Mouse (Mus musculus) liver, embryonic 11.5 days (tissue): ENCODE measurements around the gene Pex11g. TPM values are rescaled to one million over a fixed set of nuclear protein-coding genes. Genes with fewer than 3 reads are reported as not detected.
A peak's percentile ranks its signal among the peaks of the same experiment; 100 is the strongest.

Experiments
- ATAC-seq: fragments of 200-750 bp; cut with Nextera tagmentation; replicated peaks from 2 replicates; pipeline ENCODE4 v1.8.0; 2017; ENCODE audit warnings: moderate number of reproducible peaks, mild to moderate bottlenecking, moderate TSS enrichment, moderate library complexity; ENCODE audit not compliant: low FRiP score
- DNase-seq: peaks from one replicate; pipeline ENCODE4 v3.0.0-alpha.2; 2017; ENCODE audit warnings: low spot score
- H3K27ac ChIP-seq: fragments of 300-500 bp; sonication (generic); 2 replicates; pipeline ENCODE4 v1.5.1; 2014; ENCODE audit warnings: mild to moderate bottlenecking, low read depth, low read length, control low read depth
- H3K27me3 ChIP-seq: fragments of 300-500 bp; sonication (generic); replicated peaks from 2 replicates; pipeline ENCODE4 v1.6.1; 2014; ENCODE audit warnings: low read length, mixed read lengths; ENCODE audit not compliant: control insufficient read depth, insufficient read depth
- H3K36me3 ChIP-seq: fragments of 300-500 bp; sonication (generic); 2 replicates; pipeline ENCODE4 v1.6.1; 2014; ENCODE audit warnings: mild to moderate bottlenecking, low read length, moderate library complexity, mixed read lengths; ENCODE audit not compliant: control insufficient read depth, insufficient read depth
- H3K4me1 ChIP-seq: fragments of 300-500 bp; sonication (generic); replicated peaks from 2 replicates; pipeline ENCODE4 v1.6.1; 2014; ENCODE audit warnings: low read length, mixed read lengths; ENCODE audit not compliant: control insufficient read depth, insufficient read depth
- H3K4me2 ChIP-seq: fragments of 300-500 bp; sonication (generic); 2 replicates; pipeline ENCODE4 v1.6.1; 2014; ENCODE audit warnings: mild to moderate bottlenecking, control low read depth, moderate library complexity
- H3K4me3 ChIP-seq: fragments of 300-500 bp; sonication (generic); 2 replicates; pipeline ENCODE4 v1.5.1; 2014; ENCODE audit warnings: low read depth, low read length, control low read depth
- H3K9ac ChIP-seq: fragments of 300-500 bp; sonication (generic); 2 replicates; pipeline ENCODE4 v1.6.1; 2014; ENCODE audit warnings: low read depth, low read length, control low read depth
- H3K9me3 ChIP-seq: fragments of 300-500 bp; sonication (generic); 2 replicates; pipeline ENCODE4 v1.6.1; 2016; ENCODE audit warnings: low read length, inconsistent platforms, mixed read lengths; ENCODE audit not compliant: control insufficient read depth
- WGBS: fragments of 180-500 bp; shearing (Covaris S2); extraction: QIAGEN DNeasy Blood & Tissue Kit; methylation state at CpG from one replicate; pipeline ENCODE4 v1.1.7; 2014; 5-methylcytosine and 5-hydroxymethylcytosine counted together
- polyA plus RNA-seq: library from polyadenylated mRNA; unstranded; fragments of >200 nt; fragmentation: Nextera tagmentation; extraction: Ambion mirVana; gene quantifications from 2 replicates; pipeline ENCODE4 v1.2.1, GENCODE M21; 2014

The Pex11g gene
- polyA plus RNA-seq, 1 experiment from 2014 or later = 3.4 TPM

DNA sequence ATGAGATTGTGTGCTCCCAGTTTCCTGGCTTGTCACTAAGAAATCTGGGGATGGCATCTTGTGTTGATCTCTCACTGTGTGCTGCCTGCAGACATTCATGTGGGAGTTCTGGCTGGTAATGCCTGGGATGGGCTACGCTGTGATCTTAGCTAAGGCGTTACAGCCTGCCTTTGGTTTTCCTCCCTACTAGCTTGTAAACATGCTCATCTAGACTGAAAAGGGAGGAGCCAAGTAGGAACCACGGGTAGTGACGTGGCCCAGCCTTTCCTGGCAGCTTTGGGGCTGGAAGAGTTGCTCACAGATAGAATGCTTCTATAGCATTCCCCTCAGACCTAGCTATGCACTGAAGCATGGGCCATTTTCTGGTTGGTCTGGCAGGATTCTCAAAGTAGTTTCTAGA is 34.7 kb upstream of the Pex11g start:
- Histone ChIP-seq H3K4me3 (no peak overlapping the region), H3K27me3 (no peaks in the 10 kb centered on the region), H3K9ac (no peak overlapping the region), H3K36me3 (peaks cover 7% of the 10 kb centered on the region), H3K4me2 (no peak overlapping the region), H3K9me3 (no peaks in the 10 kb centered on the region), H3K4me1 (peaks cover 3% of the 10 kb centered on the region), H3K27ac (no peak overlapping the region)
- ATAC-seq = no peak
- 67% methylated on average over 4 of the region's 4 CpGs for WGBS
- DNase-seq = no peak

DNA sequence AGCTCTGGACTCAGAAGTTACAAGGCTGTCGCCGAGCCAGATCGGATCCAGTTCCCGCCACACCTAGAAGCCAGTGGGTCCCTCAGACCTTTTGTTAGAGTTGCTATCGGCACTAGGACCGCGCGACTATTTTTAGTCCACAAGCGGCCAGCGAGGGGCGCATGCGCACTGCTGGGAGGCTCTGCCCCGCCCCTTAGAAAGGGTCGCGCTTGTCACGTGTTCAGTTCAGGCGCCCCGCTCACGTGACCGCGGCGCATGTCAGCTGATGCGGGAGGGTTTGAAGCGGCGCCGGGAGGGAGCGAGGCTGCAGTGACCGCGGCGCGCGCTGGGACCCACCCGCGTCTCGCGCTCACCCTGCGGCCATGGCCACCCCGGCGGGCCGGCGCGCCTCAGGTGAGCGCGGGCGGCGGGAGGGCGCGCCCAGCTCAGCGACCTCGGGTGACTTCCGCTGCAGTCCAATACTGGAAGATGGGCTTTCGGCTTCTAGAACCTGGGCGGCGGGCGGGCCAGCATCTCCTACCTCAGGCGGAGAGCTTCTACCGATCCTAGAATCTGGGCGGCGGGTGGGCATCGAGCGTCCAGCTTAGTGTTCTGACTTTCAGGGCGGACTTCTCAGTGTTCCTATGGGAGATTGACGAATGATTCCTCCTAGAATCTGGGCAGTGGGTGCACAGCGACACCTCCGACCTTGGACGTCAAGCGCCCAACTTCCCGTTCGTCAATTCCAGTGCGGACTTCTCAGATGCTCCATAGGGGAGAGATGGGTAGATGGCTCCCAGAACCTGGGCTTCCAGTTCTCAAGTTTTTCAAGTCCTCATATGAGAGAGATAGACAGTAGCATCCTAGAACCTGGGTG is 33.0 kb upstream of the Pex11g start, which contains the start of gene Mcoln1:
TSS of gene Mcoln1 (plus strand) at position 223 of the 856 bp plus-strand sequence.
- DNase-seq (peak; percentile 97), ATAC-seq (peak; percentile 89)
- Histone ChIP-seq H3K9me3 (peaks cover 2% of the 10 kb centered on the region; the same call in 1 of the 2 replicates), H3K9ac (peak within 1 kb of the TSS; percentile 85), H3K4me1 (peaks cover 3% of the 10 kb centered on the region), H3K4me3 (peak within 1 kb of the TSS; percentile 73), H3K27ac (peak within 1 kb of the TSS; percentile 95), H3K27me3 (no peaks in the 10 kb centered on the region), H3K36me3 (peaks cover 11% of the 10 kb centered on the region), H3K4me2 (peak within 1 kb of the TSS; percentile 93)
- under 1% methylated on average over 70 of the region's 70 CpGs for WGBS

DNA sequence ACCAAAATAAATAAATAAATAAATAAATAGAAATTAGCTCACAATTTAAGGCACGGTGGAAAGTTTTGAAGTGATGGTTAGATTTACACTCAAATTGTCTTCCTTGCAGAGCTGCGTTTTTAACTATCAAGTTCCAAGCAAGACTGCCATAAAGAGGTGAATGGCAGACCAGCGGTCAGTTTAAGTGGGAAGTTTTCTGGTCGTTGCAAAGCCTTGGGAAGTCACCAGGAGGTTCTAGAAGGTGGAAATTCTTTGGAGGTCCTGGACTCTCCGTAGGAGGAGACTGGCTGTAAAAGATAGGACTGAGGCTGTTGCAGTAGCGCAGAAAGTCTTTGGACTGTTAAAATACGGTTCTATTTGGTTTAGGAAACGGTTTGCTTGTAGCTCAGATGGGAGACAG is 32.3 kb upstream of the Pex11g start:
- Histone ChIP-seq H3K4me1 (peaks cover 4% of the 10 kb centered on the region), H3K9ac (peak overlapping the region; percentile 85), H3K4me2 (peak overlapping the region; percentile 93), H3K9me3 (peaks cover 2% of the 10 kb centered on the region; the same call in 1 of the 2 replicates), H3K36me3 (peaks cover 13% of the 10 kb centered on the region), H3K27me3 (no peaks in the 10 kb centered on the region), H3K4me3 (peak overlapping the region; percentile 73), H3K27ac (peak overlapping the region; percentile 95)
- 5% methylated on average over 8 of the region's 8 CpGs for WGBS
- ATAC-seq (no peak; the same call in 1 of the 2 replicates), DNase-seq (no peak)

DNA sequence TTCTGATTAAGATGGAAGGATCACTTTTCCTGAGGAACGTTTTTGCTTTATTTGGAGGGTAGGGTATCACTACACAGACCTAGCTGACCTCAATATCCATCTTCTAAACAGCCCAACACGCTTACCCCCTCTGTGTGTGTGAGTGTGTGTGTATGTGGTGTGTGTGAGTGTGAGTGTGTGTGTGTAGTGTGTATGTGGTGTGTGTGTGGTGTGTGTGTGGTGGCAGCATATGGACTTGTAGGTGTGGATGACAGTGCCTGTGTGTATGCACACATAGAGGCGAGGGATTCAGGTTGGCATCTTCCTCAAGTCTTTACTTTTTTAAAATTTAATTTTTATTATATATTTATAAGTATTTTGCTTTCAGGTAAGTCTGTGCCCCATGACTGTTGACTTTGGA is 31.1 kb upstream of the Pex11g start:
- H3K4me1 ChIP-seq = peaks cover 15% of the 10 kb centered on the region
- H3K4me2 ChIP-seq = no peak overlapping the region
- ATAC-seq (no peak), DNase-seq (no peak)
- H3K4me3 ChIP-seq = no peak overlapping the region
- H3K9me3 ChIP-seq = peaks cover 2% of the 10 kb centered on the region; the same call in 1 of the 2 replicates
- 91% methylated on average over 3 of the region's 3 CpGs for WGBS
- peaks cover 13% of the 10 kb centered on the region for H3K36me3 ChIP-seq
- no peaks in the 10 kb centered on the region for H3K27me3 ChIP-seq
- H3K9ac ChIP-seq = no peak overlapping the region
- H3K27ac ChIP-seq = no peak overlapping the region

DNA sequence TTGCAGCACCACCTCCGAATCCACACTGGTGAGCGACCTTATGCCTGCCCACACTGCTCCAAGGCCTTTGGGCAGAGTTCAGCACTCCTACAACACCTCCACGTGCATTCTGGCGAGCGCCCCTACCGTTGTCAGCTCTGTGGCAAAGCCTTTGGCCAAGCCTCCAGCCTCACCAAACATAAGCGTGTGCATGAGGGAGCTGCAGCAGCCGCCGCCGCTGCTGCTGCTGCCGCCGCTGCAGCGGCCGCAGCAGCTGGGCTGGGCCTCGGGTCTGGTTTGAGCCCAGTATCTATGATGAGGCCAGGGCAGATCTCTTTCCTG is 28.9 kb upstream of the Pex11g start:
- Histone ChIP-seq H3K4me3 (no peak overlapping the region), H3K9ac (no peak overlapping the region), H3K36me3 (peaks cover 13% of the 10 kb centered on the region), H3K27me3 (no peaks in the 10 kb centered on the region), H3K4me2 (no peak overlapping the region), H3K27ac (no peak overlapping the region), H3K4me1 (peaks cover 16% of the 10 kb centered on the region), H3K9me3 (peaks cover 2% of the 10 kb centered on the region; the same call in 1 of the 2 replicates)
- ATAC-seq (no peak), DNase-seq (no peak)
- 87% methylated on average over 15 of the region's 15 CpGs for WGBS

DNA sequence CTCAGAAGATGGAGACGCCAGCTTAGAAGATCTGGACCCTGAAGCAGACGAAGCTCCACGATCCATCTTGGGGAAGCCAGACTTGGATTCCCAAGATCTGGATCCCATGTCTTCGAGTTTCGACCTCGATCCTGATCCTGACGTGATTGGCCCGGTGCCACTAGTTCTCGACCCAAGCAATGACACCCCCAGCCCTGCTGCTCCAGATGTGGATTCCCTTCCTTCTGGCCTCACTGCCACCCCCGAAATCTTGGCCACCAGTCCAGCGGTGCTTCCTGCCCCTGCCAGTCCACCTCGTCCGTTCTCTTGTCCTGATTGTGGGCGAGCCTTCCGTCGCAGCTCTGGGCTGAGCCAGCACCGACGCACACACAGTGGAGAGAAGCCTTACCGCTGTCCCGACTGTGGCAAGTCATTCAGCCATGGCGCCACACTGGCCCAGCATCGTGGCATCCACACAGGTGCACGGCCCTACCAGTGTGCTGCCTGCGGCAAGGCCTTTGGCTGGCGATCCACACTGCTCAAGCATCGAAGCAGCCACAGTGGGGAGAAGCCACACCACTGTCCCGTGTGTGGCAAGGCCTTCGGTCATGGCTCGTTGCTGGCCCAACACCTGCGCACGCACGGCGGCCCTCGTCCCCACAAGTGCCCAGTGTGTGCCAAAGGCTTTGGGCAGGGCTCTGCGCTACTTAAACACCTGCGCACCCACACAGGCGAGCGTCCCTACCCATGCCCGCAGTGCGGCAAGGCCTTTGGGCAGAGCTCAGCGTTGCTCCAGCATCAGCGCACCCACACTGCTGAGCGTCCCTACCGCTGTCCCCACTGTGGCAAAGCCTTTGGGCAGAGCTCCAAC is 28.3 kb upstream of the Pex11g start:
- no peak overlapping the region for H3K4me2 ChIP-seq
- no peak overlapping the region for H3K27ac ChIP-seq
- H3K27me3 ChIP-seq = no peaks in the 10 kb centered on the region
- DNase-seq = no peak
- peaks cover 13% of the 10 kb centered on the region for H3K36me3 ChIP-seq
- ATAC-seq = no peak
- H3K4me3 ChIP-seq = no peak overlapping the region
- no peak overlapping the region for H3K9ac ChIP-seq
- H3K4me1 ChIP-seq = peaks cover 13% of the 10 kb centered on the region
- WGBS = 93% methylated on average over 44 of the region's 44 CpGs
- peaks cover 2% of the 10 kb centered on the region; the same call in 1 of the 2 replicates for H3K9me3 ChIP-seq

DNA sequence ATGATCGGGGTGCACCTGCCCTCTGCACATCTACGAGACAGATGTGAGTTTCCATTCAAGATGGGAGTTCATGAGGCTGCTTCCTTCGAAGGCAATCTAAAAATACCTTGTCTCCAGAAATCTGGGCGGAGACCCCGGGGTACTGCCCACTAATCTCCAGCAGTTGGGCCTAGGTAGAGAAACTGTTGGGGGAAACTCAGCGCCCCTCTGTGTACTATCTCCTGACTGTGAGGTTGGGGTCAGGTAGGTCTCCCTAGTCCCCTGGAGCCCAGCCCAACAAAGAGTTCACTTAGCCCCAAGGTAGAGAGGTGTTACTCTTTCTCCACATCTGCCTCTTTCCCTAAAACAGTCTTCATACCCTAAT is 26.3 kb upstream of the Pex11g start:
- H3K27ac ChIP-seq = no peak overlapping the region
- 28% methylated on average over 6 of the region's 6 CpGs for WGBS
- peaks cover 13% of the 10 kb centered on the region for H3K4me1 ChIP-seq
- H3K4me3 ChIP-seq = peak overlapping the region; percentile 86
- peak overlapping the region; percentile 88 for H3K4me2 ChIP-seq
- H3K36me3 ChIP-seq = peaks cover 13% of the 10 kb centered on the region
- peaks cover 2% of the 10 kb centered on the region; the same call in 1 of the 2 replicates for H3K9me3 ChIP-seq
- ATAC-seq (no peak), DNase-seq (no peak)
- H3K27me3 ChIP-seq = no peaks in the 10 kb centered on the region
- H3K9ac ChIP-seq = peak overlapping the region; percentile 95

DNA sequence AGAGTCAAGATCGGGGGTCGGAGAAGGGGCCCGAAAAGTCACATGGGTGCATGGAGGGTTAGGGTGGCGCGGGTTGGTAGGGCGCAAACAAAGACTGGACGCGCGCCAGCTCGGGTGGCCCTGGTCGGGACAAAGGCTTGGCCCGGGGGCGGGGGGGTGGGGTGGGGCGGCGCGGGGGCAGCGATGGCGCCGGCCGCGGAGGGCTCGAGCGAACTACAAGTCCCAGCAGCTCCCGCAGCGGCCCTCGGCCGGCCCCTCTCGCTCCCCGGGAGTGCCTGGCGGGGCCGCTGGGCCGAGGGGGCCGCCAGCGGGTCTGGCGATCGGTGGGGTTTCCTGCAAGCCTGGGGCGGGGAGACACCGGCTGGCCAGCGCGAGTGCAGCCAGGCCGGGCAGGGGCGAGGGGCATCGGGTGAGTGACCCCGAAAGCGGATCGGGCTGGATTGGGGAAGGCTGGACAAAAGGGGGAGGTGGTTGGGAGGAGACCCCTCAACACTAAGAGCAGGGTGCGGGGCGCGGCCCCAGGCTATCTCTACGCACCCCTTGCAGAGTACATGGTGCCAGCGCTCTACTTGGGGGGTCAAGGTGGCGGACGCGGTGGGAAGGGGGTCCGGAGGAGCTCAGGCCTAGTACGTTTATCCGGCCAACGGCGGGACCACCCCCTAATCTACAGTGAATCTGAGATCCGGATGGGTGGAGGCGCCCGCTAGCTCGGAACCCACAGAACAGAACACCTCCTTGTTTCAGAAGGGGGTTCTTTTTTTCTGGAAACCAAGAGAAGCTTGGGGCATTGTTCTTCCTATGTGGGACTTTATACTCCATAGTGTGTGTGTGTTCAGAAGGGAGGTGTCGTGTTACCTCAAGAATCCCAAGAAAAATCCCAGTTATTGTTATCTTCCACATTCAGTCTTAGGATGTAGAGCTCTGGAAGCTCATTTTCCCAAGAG is 25.7 kb upstream of the Pex11g start, which contains the start of gene Zfp358:
TSS of gene Zfp358 (plus strand) at position 238 of the 944 bp plus-strand sequence.
- Histone ChIP-seq H3K4me2 (peak within 1 kb of the TSS; percentile 88), H3K9ac (peak within 1 kb of the TSS; percentile 95), H3K27ac (peak within 1 kb of the TSS; percentile 43; the same call in 1 of the 2 replicates), H3K36me3 (peaks cover 13% of the 10 kb centered on the region), H3K9me3 (peaks cover 2% of the 10 kb centered on the region; the same call in 1 of the 2 replicates), H3K27me3 (no peaks in the 10 kb centered on the region), H3K4me1 (peaks cover 13% of the 10 kb centered on the region), H3K4me3 (peak within 1 kb of the TSS; percentile 86)
- peak; percentile 88 for ATAC-seq
- WGBS = under 1% methylated on average over 58 of the region's 64 CpGs
- DNase-seq = peak; percentile 77
